Mouse (Mus musculus) stomach, embryonic 15.5 days (tissue): ENCODE measurements around the gene Gpr153. TPM values are rescaled to one million over a fixed set of nuclear protein-coding genes. Genes with fewer than 3 reads are reported as not detected.

Experiments
- ATAC-seq: fragments of 200-750 bp; cut with Nextera tagmentation; 2 replicates; pipeline ENCODE4 v1.8.0; 2017; ENCODE audit warnings: low read depth, moderate number of reproducible peaks, moderate TSS enrichment; ENCODE audit not compliant: insufficient read depth, low FRiP score
- H3K27ac ChIP-seq: fragments of 300-500 bp; sonication (generic); 2 replicates; pipeline ENCODE4 v1.5.1; 2015; ENCODE audit warnings: mild to moderate bottlenecking, inconsistent platforms
- H3K27me3 ChIP-seq: fragments of 300-500 bp; sonication (generic); replicated peaks from 2 replicates; pipeline ENCODE4 v1.6.1; 2015; ENCODE audit warnings: inconsistent platforms
- H3K36me3 ChIP-seq: fragments of 300-500 bp; sonication (generic); 2 replicates; pipeline ENCODE4 v1.6.1; 2015; ENCODE audit warnings: inconsistent platforms
- H3K4me1 ChIP-seq: fragments of 300-500 bp; sonication (generic); 2 replicates; pipeline ENCODE4 v1.6.1; 2015; ENCODE audit warnings: inconsistent platforms
- H3K4me2 ChIP-seq: fragments of 300-500 bp; sonication (generic); 2 replicates; pipeline ENCODE4 v1.6.1; 2015; ENCODE audit warnings: mild to moderate bottlenecking, inconsistent platforms
- H3K4me3 ChIP-seq: fragments of 300-500 bp; sonication (generic); replicated peaks from 2 replicates; pipeline ENCODE4 v1.5.1; 2015; ENCODE audit warnings: inconsistent platforms
- H3K9ac ChIP-seq: fragments of 300-500 bp; sonication (generic); 2 replicates; pipeline ENCODE4 v1.6.1; 2015; ENCODE audit warnings: inconsistent platforms
- H3K9me3 ChIP-seq: fragments of 300-500 bp; sonication (generic); 2 replicates; pipeline ENCODE4 v1.6.1; 2016; ENCODE audit warnings: inconsistent platforms
- WGBS: fragments of 180-500 bp; shearing (Covaris S2); methylation state at CpG from one replicate; pipeline ENCODE4 v1.1.7; 2015; 5-methylcytosine and 5-hydroxymethylcytosine counted together
- polyA plus RNA-seq: library from polyadenylated mRNA; unstranded; fragments of >200 nt; fragmentation: Nextera tagmentation; extraction: Ambion mirVana; gene quantifications from 2 replicates; pipeline ENCODE4 v1.2.1, GENCODE M21; 2015

Gene Gpr153
- polyA plus RNA-seq, 1 experiment from 2014 or later = 13.5 TPM

- no peak for ATAC-seq
- no peak overlapping the region for H3K27ac ChIP-seq
- WGBS = 84% methylated on average over 9 of the region's 9 CpGs
- peaks cover 7% of the 10 kb centered on the region for H3K4me1 ChIP-seq
- H3K9me3 ChIP-seq = no peaks in the 10 kb centered on the region
- H3K27me3 ChIP-seq = peaks cover 15% of the 10 kb centered on the region
- no peak overlapping the region for H3K4me3 ChIP-seq
- H3K36me3 ChIP-seq = peaks cover 17% of the 10 kb centered on the region
- H3K4me2 ChIP-seq = no peak overlapping the region
- no peak overlapping the region for H3K9ac ChIP-seq
Measured at GRCm38 (mm10) chr4:152307542-152307941, 33.5 kb downstream of the Gpr153 start.

- no peaks in the 10 kb centered on the region; the same call in 1 of the 2 replicates for H3K36me3 ChIP-seq
- H3K9ac ChIP-seq = no peak overlapping the region; the same call in 1 of the 2 replicates
- no peaks in the 10 kb centered on the region for H3K9me3 ChIP-seq
- H3K27me3 ChIP-seq = peaks cover 60% of the 10 kb centered on the region
- 4% methylated on average over 14 of the region's 14 CpGs for WGBS
- H3K4me3 ChIP-seq = peak overlapping the region; percentile 32
- H3K4me2 ChIP-seq = peak overlapping the region; percentile 74
- no peak for ATAC-seq
- peaks cover 25% of the 10 kb centered on the region for H3K4me1 ChIP-seq
- no peak overlapping the region for H3K27ac ChIP-seq
Measured at GRCm38 (mm10) chr4:152312186-152312585, 38.2 kb downstream of the Gpr153 start.

- Histone ChIP-seq H3K27me3 (peaks cover 64% of the 10 kb centered on the region), H3K36me3 (no peaks in the 10 kb centered on the region; the same call in 1 of the 2 replicates), H3K9me3 (no peaks in the 10 kb centered on the region), H3K27ac (no peak overlapping the region), H3K9ac (no peak overlapping the region), H3K4me2 (peak overlapping the region; percentile 74), H3K4me3 (peak overlapping the region; percentile 32), H3K4me1 (peaks cover 26% of the 10 kb centered on the region)
- no peak for ATAC-seq
- under 1% methylated on average over 29 of the region's 29 CpGs for WGBS
Measured at GRCm38 (mm10) chr4:152313211-152313632, 39.2 kb downstream of the Gpr153 start.

DNA sequence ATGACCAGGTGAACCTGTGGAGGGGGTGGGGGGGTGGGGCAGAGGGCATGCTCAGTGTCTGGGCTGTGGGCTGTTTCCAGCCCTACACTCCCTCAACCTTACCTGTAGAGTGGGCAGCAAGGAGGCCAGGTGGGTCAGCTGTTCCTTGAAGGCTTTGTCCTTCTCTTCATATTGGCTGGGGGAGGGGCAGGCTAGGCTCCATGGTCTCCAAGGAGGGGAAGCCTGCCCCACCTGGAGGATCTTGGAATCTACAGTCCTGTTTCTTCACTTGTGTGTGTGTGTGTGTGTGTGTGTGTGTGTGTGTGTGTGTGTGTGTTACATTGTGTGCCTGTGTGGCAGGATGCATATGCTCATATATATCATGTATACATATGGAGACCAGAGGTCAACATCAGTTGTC, 39.9 kb downstream of the Gpr153 start:
- Histone ChIP-seq H3K4me3 (no peak overlapping the region), H3K9me3 (no peaks in the 10 kb centered on the region), H3K4me2 (peak overlapping the region; percentile 74; the same call in 1 of the 2 replicates), H3K4me1 (peaks cover 33% of the 10 kb centered on the region), H3K27me3 (peaks cover 67% of the 10 kb centered on the region), H3K36me3 (no peaks in the 10 kb centered on the region), H3K9ac (no peak overlapping the region), H3K27ac (no peak overlapping the region)
- ATAC-seq = no peak

DNA sequence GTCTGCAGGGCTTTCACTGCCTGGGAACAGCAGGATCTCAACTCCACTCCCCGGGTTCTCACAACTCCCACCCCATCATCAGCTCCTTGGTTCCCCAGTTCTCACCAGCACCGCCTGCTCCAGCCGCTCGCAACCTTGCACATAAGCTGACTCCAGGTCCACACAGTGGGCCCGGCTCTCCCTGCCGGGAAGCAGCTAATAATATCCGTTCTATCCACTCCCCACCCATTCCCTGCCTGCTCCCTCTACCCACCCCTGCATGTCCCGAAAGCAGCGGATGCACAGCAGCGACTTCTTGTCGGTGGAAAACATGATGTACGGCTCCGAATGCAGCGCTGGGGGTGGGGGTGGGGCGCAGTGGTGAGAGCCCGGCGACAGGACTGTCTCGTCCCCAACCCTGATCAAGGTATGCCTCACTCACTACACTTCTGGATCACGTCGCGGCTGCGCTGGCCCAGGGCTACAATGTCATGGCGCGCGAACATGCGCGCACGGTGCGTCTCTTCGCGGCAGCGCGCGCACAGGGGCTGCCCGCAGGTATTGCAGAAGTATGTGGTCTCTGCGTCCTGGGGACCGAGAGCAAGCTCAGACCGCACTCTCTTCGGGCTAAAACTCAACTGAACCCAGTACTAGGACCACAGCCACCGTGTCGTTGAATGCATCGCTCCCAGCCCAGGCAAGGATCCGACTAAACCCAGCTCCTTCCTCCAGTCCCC, 41.6 kb downstream of the Gpr153 start:
- peak overlapping the region; percentile 48 for H3K4me2 ChIP-seq
- no peaks in the 10 kb centered on the region for H3K9me3 ChIP-seq
- ATAC-seq = no peak
- peaks cover 35% of the 10 kb centered on the region for H3K4me1 ChIP-seq
- H3K4me3 ChIP-seq = peak overlapping the region; percentile 21
- no peak overlapping the region for H3K9ac ChIP-seq
- H3K27me3 ChIP-seq = peaks cover 67% of the 10 kb centered on the region
- H3K36me3 ChIP-seq = no peaks in the 10 kb centered on the region
- 2% methylated on average over 43 of the region's 43 CpGs for WGBS
- no peak overlapping the region for H3K27ac ChIP-seq

- H3K9ac ChIP-seq = no peak overlapping the region
- H3K36me3 ChIP-seq = no peaks in the 10 kb centered on the region
- H3K4me3 ChIP-seq = no peak overlapping the region
- H3K27me3 ChIP-seq = peaks cover 52% of the 10 kb centered on the region
- 82% methylated on average over 6 of the region's 6 CpGs for WGBS
- no peak for ATAC-seq
- H3K4me1 ChIP-seq = peaks cover 27% of the 10 kb centered on the region
- no peak overlapping the region for H3K27ac ChIP-seq
- no peaks in the 10 kb centered on the region for H3K9me3 ChIP-seq
- H3K4me2 ChIP-seq = no peak overlapping the region
Measured at GRCm38 (mm10) chr4:152317631-152318033, 43.6 kb downstream of the Gpr153 start.

- Histone ChIP-seq H3K36me3 (no peaks in the 10 kb centered on the region), H3K9me3 (no peaks in the 10 kb centered on the region), H3K9ac (no peak within 1 kb of the TSS), H3K27me3 (peaks cover 41% of the 10 kb centered on the region), H3K4me1 (peaks cover 17% of the 10 kb centered on the region), H3K4me2 (peak within 1 kb of the TSS; percentile 45), H3K27ac (no peak within 1 kb of the TSS), H3K4me3 (peak within 1 kb of the TSS; percentile 9; the same call in 1 of the 2 replicates)
- no peak for ATAC-seq
- 6% methylated on average over 26 of the region's 26 CpGs for WGBS
Measured at GRCm38 (mm10) chr4:152318517-152319234, 44.6 kb downstream of the Gpr153 start, which contains the start of gene Rnf207. TSS of gene Rnf207 (minus strand) at chr4:152318993.

DNA sequence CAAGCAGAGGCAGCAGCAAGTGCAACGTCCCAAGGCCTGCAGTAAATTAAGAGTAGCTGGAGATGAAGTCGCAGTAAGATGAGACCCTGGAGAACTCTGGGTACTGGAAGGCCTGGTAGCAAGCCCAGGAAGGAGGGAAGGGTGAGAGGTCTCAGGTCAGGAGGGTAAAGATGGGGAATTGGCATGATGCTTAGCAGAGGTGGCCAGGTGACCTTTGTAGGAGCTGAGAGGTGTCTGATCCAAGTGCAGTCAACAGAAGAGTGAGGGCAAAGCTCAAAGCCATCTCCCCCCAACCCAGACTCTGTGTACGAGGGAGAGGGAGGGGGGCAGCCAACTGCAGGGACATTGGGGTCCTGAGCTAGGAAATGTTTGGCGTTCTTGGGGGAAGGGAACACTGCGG, 47.4 kb downstream of the Gpr153 start:
- Histone ChIP-seq H3K4me2 (no peak overlapping the region), H3K27ac (no peak overlapping the region), H3K36me3 (no peaks in the 10 kb centered on the region), H3K9ac (no peak overlapping the region), H3K9me3 (no peaks in the 10 kb centered on the region), H3K27me3 (peaks cover 14% of the 10 kb centered on the region), H3K4me3 (no peak overlapping the region), H3K4me1 (peaks cover 13% of the 10 kb centered on the region)
- 42% methylated on average over 5 of the region's 5 CpGs for whole genome bisulfite sequencing
- ATAC-seq = no peak

DNA sequence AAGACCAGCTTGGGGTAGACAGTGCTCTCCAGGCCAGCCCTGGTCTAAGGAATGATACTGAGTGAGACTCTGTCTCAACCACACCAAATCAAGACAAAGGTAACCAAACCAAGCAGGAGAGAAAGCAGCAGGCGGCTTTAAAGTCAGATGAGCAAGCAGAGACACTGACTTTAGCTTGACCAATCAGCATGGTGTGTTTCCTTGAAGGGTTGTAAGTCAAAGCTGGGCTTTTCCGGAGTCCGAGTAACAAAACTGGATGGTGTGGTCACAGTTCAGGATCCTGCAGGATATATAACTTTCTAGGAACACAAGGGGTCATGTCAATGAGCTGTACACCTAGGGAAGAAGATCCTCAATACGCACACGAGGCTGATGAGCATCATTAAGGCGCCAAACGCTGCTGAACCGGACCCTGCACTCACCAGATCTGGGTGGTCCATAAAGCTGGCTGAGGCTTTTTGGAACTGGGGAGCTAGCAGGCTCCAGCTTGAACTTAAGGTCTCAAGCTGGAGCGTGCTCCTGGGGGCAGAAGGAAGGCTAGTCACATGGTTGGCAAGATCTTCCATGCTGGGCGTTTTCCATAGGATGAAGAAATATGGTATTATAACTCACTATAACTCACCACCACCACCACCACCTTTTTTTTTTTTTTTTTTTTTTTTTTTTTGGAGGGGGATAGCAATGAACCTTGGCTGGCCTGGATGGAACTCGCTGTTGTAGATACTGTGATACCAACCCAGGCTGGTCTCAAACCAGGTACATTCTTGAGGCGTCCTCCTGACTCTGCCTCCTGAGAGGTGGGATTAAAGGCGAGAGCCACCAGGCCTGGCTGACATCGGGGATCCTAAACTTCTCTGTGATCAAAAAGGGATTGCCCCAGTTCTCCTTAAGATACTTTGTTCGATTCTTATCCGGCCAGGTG, 50.9 kb downstream of the Gpr153 start:
- Histone ChIP-seq H3K9ac (no peak overlapping the region), H3K4me2 (peak overlapping the region; percentile 72)

DNA sequence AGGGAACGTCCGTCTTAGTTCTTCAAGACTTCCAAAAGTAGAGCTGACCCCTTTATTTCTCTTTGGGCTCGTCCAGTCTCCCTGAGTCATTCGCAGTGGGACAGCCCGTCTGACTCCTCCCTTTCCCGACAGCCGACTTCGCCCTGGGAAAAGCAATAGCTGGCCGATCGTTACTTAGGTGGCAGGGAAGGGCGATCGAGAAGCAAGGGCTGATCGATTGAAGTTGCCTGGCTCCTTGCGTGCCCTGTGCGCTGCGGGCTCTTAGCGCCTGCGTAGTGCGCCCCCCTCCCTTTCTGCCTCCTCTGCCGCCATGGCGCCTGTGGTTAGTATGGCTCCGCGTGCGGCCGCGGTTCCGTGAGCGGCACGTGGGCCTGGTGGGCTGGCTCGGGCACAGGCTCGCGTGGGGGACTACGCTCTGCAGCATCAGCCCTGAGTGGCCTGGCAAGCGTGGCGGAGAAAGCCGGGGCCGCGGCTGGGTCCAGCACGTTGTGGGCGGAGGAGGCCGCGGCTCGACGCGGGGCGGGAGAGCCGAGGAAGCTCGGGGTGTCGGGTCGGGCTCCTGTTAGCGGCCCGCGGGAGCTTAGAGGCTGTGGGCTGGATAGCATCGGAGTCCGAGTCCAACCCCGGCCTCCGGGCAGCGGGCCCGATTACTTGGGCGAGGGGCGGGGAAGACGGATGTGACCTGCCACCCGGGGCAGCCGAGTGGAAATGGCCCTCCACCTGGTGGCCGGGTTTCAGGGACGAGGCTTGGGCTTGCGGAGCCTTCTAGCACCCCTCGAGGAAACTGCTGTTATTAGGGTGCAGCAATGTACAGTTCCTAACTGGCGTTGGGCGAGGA, 51.8 kb downstream of the Gpr153 start, which contains the start of gene Rpl22:
Gene Rpl22 (plus strand): TSS at position 169 of the 838 bp plus-strand sequence.
- WGBS = under 1% methylated on average over 70 of the region's 70 CpGs
- ATAC-seq = peak; percentile 98
- Histone ChIP-seq H3K4me3 (peak within 1 kb of the TSS; percentile 100), H3K9me3 (no peaks in the 10 kb centered on the region), H3K9ac (peak within 1 kb of the TSS; percentile 98), H3K4me2 (peak within 1 kb of the TSS; percentile 72), H3K36me3 (peaks cover 25% of the 10 kb centered on the region), H3K27me3 (no peaks in the 10 kb centered on the region), H3K27ac (peak within 1 kb of the TSS; percentile 69), H3K4me1 (peaks cover 12% of the 10 kb centered on the region)

More for the DNA sequence above, 50.9 kb downstream of the Gpr153 start:
- Histone ChIP-seq H3K27me3 (no peaks in the 10 kb centered on the region), H3K4me1 (peaks cover 12% of the 10 kb centered on the region), H3K4me3 (peak overlapping the region; percentile 100), H3K36me3 (peaks cover 17% of the 10 kb centered on the region), H3K27ac (no peak overlapping the region), H3K9me3 (no peaks in the 10 kb centered on the region)
- WGBS = 48% methylated on average over 16 of the region's 16 CpGs
- ATAC-seq = peak; percentile 6; the same call in 1 of the 2 replicates

DNA sequence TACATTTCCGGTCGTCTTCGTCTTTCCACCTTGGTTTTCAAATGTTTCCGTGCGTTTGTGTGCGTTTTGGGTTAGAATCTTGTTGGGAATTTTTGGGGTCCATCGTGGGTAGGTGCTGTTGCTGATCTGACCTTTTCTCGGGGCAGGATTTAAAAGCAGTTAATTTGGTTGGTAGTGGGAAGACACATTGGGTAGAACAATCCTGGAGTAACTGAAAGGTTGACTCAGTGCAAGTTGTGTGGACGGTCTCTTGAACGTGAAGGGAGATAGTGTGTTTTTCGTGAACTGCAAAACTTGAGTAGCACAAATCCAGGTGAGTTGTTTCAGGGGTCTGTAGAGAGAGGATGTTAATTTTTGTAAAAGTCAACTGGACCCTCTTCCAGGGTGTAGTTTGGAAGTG, 52.5 kb downstream of the Gpr153 start:
- ATAC-seq = no peak
- Histone ChIP-seq H3K4me3 (peak overlapping the region; percentile 100), H3K9ac (peak overlapping the region; percentile 98), H3K4me2 (peak overlapping the region; percentile 72), H3K36me3 (peaks cover 33% of the 10 kb centered on the region), H3K27ac (no peak overlapping the region; the same call in 1 of the 2 replicates), H3K9me3 (no peaks in the 10 kb centered on the region), H3K27me3 (no peaks in the 10 kb centered on the region), H3K4me1 (peaks cover 12% of the 10 kb centered on the region)
- WGBS = under 1% methylated on average over 11 of the region's 11 CpGs
